Mouse (Mus musculus): ENCODE results near the gene Prdx3.

The Prdx3 gene

DNA sequence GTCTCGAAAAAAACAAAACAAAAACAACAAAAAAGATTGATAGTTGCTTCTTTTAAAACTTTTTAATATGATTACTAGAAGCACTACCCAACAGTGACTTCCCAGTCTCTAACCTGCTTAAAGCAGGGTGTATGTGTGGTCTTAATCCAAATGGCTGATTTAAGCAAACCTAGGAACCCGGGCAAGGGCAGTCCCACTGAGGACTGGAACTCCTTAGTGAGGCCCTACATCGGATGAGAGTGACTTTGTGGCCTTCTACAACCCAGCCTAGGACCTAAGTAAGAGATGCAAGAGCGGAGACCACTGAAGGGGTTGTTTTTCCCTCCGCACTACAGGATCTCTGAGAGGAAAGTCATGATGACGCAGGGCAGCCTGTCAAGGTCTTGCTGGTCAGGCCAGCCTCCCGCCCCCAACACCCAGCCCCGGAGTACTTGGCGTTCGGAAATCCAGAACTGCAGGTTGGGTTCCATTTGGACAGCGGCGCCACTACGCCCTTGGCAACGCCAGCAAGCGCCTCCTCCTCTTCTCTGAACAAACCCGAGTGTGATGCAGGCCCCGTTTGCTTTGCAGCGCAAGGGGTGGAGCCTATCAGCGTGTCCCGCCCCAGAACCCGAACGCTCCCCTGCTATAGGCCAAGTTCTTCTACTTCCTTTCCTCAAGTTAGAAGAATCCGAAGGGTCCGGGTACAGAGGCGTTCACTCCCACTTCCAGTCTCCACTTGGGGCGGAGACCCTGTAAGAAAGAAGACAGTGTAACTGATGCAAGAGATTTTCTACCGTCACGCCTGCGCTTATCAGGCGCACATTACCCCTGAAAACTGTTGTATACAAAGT, 13.3 kb downstream of the Prdx3 start, which contains the start of gene Sfxn4:
Gene Sfxn4 (minus strand): TSS at position 612 of the 833 bp plus-strand sequence.
- peak; percentile 87 for DNase-seq

DNA sequence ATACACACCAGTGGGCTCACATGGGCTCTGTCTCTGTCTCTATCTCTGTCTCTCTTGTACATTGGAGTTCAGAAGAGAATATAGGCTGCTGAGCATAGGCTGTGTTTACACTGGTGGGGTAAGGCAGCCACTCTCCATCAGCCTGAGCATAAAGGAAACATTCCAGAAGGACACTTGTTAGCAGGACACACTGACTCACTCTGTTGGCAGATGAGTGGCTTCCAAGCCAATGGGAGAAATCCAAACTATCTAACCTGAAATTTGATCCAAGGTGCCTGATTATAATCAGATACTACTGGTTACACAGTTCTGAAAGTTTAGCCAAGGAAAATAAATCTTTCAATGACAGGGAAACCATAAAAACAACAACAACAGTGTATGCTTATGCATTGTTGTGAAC, 28.6 kb downstream of the Prdx3 start:
- no peak for DNase-seq

DNA sequence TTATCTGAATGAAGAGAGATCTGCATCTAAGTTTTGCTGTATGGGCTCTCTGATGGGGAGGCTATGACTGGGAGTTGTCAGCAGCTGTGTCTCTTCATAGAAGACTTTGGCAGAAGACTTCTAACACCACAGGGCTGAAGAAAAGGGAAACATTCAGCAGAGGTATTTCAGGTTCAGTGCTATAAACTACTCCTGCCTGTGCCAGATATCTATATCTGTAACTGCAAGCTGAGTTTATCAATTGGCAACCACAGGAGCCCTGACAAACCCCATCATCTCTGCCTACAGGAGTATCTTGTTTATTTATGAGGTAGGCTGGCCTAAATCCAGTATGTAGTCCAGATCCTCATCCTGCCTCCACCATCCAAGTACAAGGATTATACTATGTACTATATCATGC, 31.0 kb downstream of the Prdx3 start:
- DNase-seq = no peak

DNA sequence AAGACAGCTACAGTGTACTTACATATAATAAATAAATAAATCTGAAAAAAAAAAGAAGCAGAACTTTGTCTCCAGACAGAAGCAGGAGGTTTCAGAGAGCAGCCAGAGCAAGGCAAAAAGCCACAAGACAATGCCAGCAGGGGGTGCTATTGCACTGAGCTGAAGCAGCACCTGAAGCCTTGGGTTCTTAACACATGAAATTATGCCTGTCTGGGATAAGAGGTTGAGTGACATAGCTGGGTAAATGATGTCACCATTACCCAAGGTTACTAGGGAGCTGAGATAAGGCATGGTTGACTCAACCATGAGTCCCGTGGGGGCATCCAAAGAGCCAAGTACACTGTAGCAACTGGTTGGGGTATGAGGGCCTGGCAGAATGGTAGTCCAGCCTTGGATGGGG, 36.6 kb downstream of the Prdx3 start:
- peak; percentile 53 for DNase-seq

DNA sequence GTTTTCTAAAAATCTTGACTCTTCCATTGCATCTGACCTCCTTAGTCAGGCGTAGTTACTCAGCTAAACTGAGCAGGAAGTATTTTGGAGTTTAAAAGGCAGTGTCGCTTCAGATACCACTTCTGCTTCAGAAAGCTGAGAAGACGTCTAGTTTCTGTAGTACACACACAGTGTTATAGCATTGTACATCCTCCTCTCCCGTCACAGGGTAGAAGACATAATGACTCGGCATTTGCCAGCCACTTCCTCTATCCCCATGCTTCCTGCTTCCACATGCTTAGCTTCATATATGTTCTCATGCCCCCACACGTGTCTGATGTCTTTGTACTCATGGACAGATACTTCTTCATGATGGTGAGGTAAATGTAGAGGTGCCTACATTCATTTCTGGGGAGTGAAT, 55.7 kb downstream of the Prdx3 start:
- DNase-seq = no peak

All from cerebellum, adult 11 months (tissue).